Mouse (Mus musculus): ENCODE results near the gene Tmc6. TPM values are rescaled to one million over a fixed set of nuclear protein-coding genes. Genes with fewer than 3 reads are reported as not detected.

Gene Tmc6
- polyA plus RNA-seq, 1 experiment: 49.8 TPM

Other genes starting within 250 kb of the Tmc6 start
- 15.0 and 15.8 TPM in 2 replicates for gene Tnrc6c, start 127.9 kb downstream of the Tmc6 start, polyA plus RNA-seq (2012; rRNA removed)
- 4.9 and 5.8 TPM in 2 replicates for gene Tmc8, start 122 bp downstream of the Tmc6 start, polyA plus RNA-seq (2012; rRNA removed)
- gene 6030468B19Rik, start 15.5 kb upstream of the Tmc6 start, polyA plus RNA-seq (2012; rRNA removed): not detected in 2 replicates
- gene Gm20708, start 27.5 kb upstream of the Tmc6 start, polyA plus RNA-seq (2012; rRNA removed): 0.15 TPM in 1 of 2 replicates, not detected in the other
- 107 and 133 TPM in 2 replicates for gene Syngr2, start 27.5 kb upstream of the Tmc6 start, polyA plus RNA-seq (2012; rRNA removed)
- 5.7 and 8.7 TPM in 2 replicates for gene Afmid, start 43.7 kb upstream of the Tmc6 start, polyA plus RNA-seq (2012; rRNA removed)
- gene Tk1, start 43.9 kb upstream of the Tmc6 start, polyA plus RNA-seq (2012; rRNA removed): 7.2 and 9.8 TPM in 2 replicates
- 1.6 and 2.3 TPM in 2 replicates for gene Birc5, start 67.1 kb upstream of the Tmc6 start, polyA plus RNA-seq (2012; rRNA removed)
- not detected in 2 replicates for gene Tmem235, start 78.6 kb upstream of the Tmc6 start, polyA plus RNA-seq (2012; rRNA removed)
- 10.7 and 12.5 TPM in 2 replicates for gene Tha1, start 91.3 kb upstream of the Tmc6 start, polyA plus RNA-seq (2012; rRNA removed)
- 4.5 and 5.4 TPM in 2 replicates for gene Socs3, start 187.8 kb upstream of the Tmc6 start, polyA plus RNA-seq (2012; rRNA removed)
- 32.4 and 44.8 TPM in 2 replicates for gene Pgs1, start 204.1 kb upstream of the Tmc6 start, polyA plus RNA-seq (2012; rRNA removed)

Measured in gonadal fat pad, adult 2 months (tissue).